Mouse (Mus musculus) small intestine, adult 2 months (tissue): ENCODE measurements around the gene Fkbp14. TPM values are rescaled to one million over a fixed set of nuclear protein-coding genes. Genes with fewer than 3 reads are reported as not detected.

Source experiments
- H3K27ac ChIP-seq: fragments of 200-500 bp; 2 replicates; pipeline ENCODE4 v1.5.1; 2012; ENCODE audit warnings: low read depth, low read length, control low read depth, inconsistent platforms; ENCODE audit not compliant: insufficient read depth
- H3K27me3 ChIP-seq: fragments of 200-500 bp; 2 replicates; pipeline ENCODE4 v1.6.1; 2012; ENCODE audit warnings: mild to moderate bottlenecking, moderate library complexity, low read length, inconsistent platforms; ENCODE audit not compliant: control insufficient read depth, insufficient read depth
- H3K36me3 ChIP-seq: fragments of 200-500 bp; 2 replicates; pipeline ENCODE4 v1.6.1; 2012; ENCODE audit warnings: mild to moderate bottlenecking, low read length, control low read depth, inconsistent platforms; ENCODE audit not compliant: control insufficient read depth, insufficient read depth
- H3K4me1 ChIP-seq: fragments of 200-500 bp; 2 replicates; pipeline ENCODE4 v1.6.1; 2012; ENCODE audit warnings: low read length, inconsistent platforms, mixed read lengths; ENCODE audit not compliant: control insufficient read depth, insufficient read depth, insufficient read length
- H3K4me3 ChIP-seq: fragments of 200-500 bp; 2 replicates; pipeline ENCODE4 v1.5.1; 2012; ENCODE audit warnings: low read depth, mild to moderate bottlenecking, control low read depth, inconsistent platforms, low read length, moderate library complexity
- CTCF ChIP-seq: fragments of 200-500 bp; IDR thresholded peaks from 2 replicates; pipeline ENCODE4 v1.5.1; 2012; ENCODE audit warnings: low read depth, mild to moderate bottlenecking, control low read depth, inconsistent platforms, low read length, moderate library complexity, mixed read lengths; ENCODE audit not compliant: insufficient replicate concordance, insufficient read length; ENCODE audit errors: extremely low read depth
- POLR2A ChIP-seq: fragments of 200-500 bp; IDR thresholded peaks from 2 replicates; pipeline ENCODE4 v1.6.1; 2012; ENCODE audit warnings: low read depth, mild to moderate bottlenecking, control low read depth, inconsistent platforms, low read length, moderate library complexity
- WGBS: fragments of 180-500 bp; shearing (Covaris S2); methylation state at CpG from one replicate; pipeline ENCODE4 v1.1.7; 2018; 5-methylcytosine and 5-hydroxymethylcytosine counted together
- polyA plus RNA-seq: library from polyadenylated mRNA; depleted of rRNA; stranded (reverse); fragments of >200 nt; gene quantifications from 2 replicates; pipeline ENCODE4 v1.2.3, GENCODE M21; 2012

Gene Fkbp14
- polyA plus RNA-seq, 1 experiment, result 0.30 TPM

- Histone ChIP-seq H3K4me1 (no peaks in the 10 kb centered on the region), H3K27me3 (no peaks in the 10 kb centered on the region), H3K4me3 (no peak overlapping the region), H3K36me3 (peaks cover 43% of the 10 kb centered on the region), H3K27ac (no peak overlapping the region)
- WGBS, result 94% methylated on average over 7 of the region's 7 CpGs
- TF ChIP-seq CTCF (no peak), POLR2A (no peak)
These were observed 22.4 kb upstream of the Fkbp14 start for GRCm38 (mm10) chr6:54619530-54619929.

- Histone ChIP-seq H3K4me1 (no peaks in the 10 kb centered on the region), H3K27ac (no peak overlapping the region), H3K27me3 (no peaks in the 10 kb centered on the region), H3K36me3 (peaks cover 35% of the 10 kb centered on the region), H3K4me3 (no peak overlapping the region)
- 86% methylated on average over 3 of the region's 3 CpGs for WGBS
- no peak for TF ChIP-seq CTCF
- no peak for TF ChIP-seq POLR2A
These were observed 20.3 kb upstream of the Fkbp14 start for GRCm38 (mm10) chr6:54617363-54617762.

DNA sequence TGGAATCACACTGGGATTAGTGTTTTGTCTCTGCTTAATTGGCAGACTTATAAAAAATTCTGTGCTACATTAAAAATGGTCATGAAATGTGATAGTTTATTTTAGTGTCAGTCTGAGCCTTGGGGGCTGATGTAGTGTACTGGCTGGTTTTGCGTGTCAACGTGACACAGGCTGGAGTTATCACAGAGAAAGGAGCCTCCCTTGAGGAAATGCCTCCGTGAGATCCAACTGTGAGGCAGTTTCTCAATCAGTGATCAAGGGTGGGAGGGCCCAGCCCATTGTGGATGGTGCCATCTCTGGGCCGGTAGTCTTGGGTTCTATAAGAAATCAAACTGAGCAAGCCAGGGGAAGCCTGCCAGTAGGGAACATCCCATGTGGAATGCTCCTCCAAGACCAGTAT is 9.1 kb upstream of the Fkbp14 start:
- 67% methylated on average over 4 of the region's 4 CpGs for WGBS
- Histone ChIP-seq H3K27ac (no peak overlapping the region), H3K4me3 (no peak overlapping the region), H3K4me1 (peaks cover 3% of the 10 kb centered on the region; the same call in 1 of the 2 replicates), H3K27me3 (no peaks in the 10 kb centered on the region), H3K36me3 (peaks cover 9% of the 10 kb centered on the region; the same call in 1 of the 2 replicates)
- TF ChIP-seq CTCF, result no peak
- no peak for TF ChIP-seq POLR2A

DNA sequence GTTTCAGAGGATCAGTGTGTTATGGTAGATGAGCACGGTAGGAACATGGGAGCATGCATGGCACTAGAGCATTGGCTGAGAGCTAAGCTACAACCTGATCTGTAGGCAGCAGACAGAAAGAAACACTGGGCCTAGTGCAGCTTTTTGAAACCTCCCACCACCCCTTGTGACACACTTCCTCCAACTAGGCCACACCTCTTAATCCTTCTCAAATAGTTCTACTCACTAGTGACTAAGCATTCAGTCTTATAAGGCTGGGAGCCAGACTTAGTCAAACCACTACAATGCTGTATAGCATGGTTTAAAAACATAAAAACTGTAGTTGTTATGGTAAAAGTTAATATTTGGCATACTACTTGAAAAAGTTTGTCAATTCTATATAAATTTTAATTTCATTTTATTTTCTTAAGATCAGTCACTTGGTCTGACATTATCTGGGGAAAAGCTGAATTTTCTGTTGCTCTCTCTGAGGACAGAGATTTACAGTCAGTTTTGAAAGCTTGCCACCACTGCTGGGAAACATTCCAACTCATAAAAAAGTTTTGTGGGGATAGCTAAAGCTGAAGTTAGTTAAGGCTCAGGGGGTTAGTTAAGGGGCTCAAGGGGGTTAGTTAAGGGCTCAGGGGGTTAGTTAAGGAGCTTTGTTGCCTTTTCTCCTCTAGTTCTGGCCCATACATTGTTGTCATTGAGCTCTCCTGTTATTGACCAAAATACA is 7.0 kb upstream of the Fkbp14 start:
- 95% methylated on average over 1 of the region's 1 CpGs for WGBS
- Histone ChIP-seq H3K36me3 (peaks cover 9% of the 10 kb centered on the region; the same call in 1 of the 2 replicates), H3K4me1 (peaks cover 11% of the 10 kb centered on the region; the same call in 1 of the 2 replicates), H3K27ac (no peak overlapping the region), H3K27me3 (no peaks in the 10 kb centered on the region), H3K4me3 (no peak overlapping the region)
- TF ChIP-seq CTCF, result no peak
- no peak for TF ChIP-seq POLR2A

DNA sequence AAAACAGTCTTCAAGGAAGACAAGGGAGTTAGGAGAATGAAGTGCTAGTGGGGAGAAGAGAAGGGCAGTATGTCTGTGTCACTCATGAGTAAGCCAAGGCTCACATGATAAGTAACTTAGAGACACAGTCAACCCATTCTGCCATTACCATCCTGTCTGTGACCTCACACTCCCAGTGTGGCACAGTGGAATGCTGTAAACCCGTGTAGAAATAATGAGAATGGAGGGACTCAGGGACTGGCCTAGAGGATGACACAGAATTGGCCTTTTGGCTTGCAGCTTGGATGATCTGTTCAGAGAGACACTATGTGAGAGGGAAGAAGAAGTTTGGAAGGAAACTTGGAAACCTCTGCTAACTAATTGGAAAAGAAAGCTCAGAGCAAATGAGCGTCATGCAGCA is 5.8 kb upstream of the Fkbp14 start:
- WGBS, result 87% methylated on average over 2 of the region's 2 CpGs
- H3K27ac ChIP-seq, result no peak overlapping the region
- H3K4me3 ChIP-seq, result no peak overlapping the region
- H3K36me3 ChIP-seq, result peaks cover 8% of the 10 kb centered on the region; the same call in 1 of the 2 replicates
- TF ChIP-seq CTCF (no peak), POLR2A (no peak)
- no peaks in the 10 kb centered on the region for H3K27me3 ChIP-seq
- peaks cover 11% of the 10 kb centered on the region; the same call in 1 of the 2 replicates for H3K4me1 ChIP-seq

DNA sequence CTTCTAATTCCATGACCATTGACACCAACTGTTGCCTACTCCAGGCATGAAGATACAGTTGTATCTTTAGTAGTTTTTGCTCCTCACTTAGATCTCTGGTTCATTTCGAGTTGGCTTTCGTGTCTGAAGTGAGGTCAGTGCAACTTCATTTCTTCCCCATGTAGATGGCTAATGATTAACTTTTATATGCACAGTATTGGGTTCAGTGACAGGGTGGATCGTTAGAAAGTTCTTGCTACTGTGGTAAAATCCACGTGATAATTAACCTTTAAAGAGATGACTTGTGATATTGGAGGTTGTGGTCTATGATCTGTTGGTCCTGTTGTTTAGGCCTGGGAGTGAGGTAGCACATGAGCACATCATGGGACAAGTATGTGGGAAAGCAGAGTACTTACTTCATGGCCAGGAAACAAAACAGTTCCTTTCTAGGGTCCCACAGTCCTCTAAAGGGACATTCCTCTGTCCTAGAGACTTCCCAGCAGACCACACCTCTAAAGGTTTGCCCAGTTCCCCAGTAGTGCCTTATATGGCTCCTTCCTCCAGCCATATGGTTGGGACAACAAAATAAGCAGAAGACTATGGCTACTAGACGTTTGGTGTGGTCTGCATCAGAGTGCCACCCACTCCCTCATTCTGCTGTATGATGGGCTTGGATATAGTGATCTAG is 3.7 kb upstream of the Fkbp14 start:
- H3K4me3 ChIP-seq, result no peak overlapping the region
- H3K4me1 ChIP-seq, result peaks cover 18% of the 10 kb centered on the region; the same call in 1 of the 2 replicates
- H3K36me3 ChIP-seq, result peaks cover 5% of the 10 kb centered on the region; the same call in 1 of the 2 replicates
- H3K27ac ChIP-seq, result peak overlapping the region; percentile 90
- no peaks in the 10 kb centered on the region for H3K27me3 ChIP-seq
- TF ChIP-seq POLR2A (no peak), CTCF (no peak)
- 24% methylated on average over 5 of the region's 5 CpGs for WGBS

DNA sequence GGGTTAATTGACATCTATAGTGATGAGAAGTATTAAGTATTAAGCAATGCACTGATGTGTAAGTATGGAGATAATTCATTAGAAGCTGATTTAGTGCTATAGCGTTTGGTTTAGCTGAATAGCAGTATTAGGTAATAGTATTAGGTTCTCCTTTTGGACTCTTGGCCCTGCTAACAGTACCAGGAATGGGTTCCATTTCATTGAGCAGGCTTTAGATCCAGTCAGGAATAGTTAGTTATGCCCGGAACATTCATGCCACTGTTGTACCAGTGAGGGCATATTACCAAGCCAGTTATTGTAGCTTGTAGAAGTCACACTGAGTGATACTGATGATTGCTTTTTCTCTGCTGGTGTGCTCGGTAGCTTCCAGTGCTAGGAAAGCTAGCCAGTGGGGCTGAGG is 603 bp upstream of the Fkbp14 start:
- no peak overlapping the region for H3K27ac ChIP-seq
- TF ChIP-seq CTCF (no peak), POLR2A (no peak)

More for the DNA sequence above, 603 bp upstream of the Fkbp14 start:
- Histone ChIP-seq H3K27me3 (no peaks in the 10 kb centered on the region), H3K4me1 (peaks cover 18% of the 10 kb centered on the region; the same call in 1 of the 2 replicates), H3K4me3 (no peak overlapping the region), H3K36me3 (peaks cover 2% of the 10 kb centered on the region; the same call in 1 of the 2 replicates)
- 75% methylated on average over 3 of the region's 3 CpGs for WGBS
